Mouse (Mus musculus) testis, adult 2 months (tissue): ENCODE results near the gene Banp. TPM values are rescaled to one million over a fixed set of nuclear protein-coding genes. Genes with fewer than 3 reads are reported as not detected.
A peak's percentile ranks its signal among the peaks of the same experiment; 100 is the strongest.

ENCODE experiments used
- H3K27ac ChIP-seq: fragments of 200-500 bp; 2 replicates; pipeline ENCODE4 v1.5.1; 2012; ENCODE audit warnings: low read depth, low read length; ENCODE audit not compliant: control insufficient read depth, insufficient read depth
- H3K27me3 ChIP-seq: fragments of 200-500 bp; 2 replicates; pipeline ENCODE4 v1.6.1; 2012; ENCODE audit warnings: mild to moderate bottlenecking, low read length, moderate library complexity; ENCODE audit not compliant: control insufficient read depth, insufficient read depth
- H3K36me3 ChIP-seq: fragments of 200-500 bp; 2 replicates; pipeline ENCODE4 v1.6.1; 2012; ENCODE audit warnings: mild to moderate bottlenecking, low read length; ENCODE audit not compliant: control insufficient read depth, insufficient read depth
- H3K4me1 ChIP-seq: fragments of 200-500 bp; 2 replicates; pipeline ENCODE4 v1.6.1; 2012; ENCODE audit warnings: low read length; ENCODE audit not compliant: control insufficient read depth, insufficient read depth
- H3K4me3 ChIP-seq: fragments of 200-500 bp; 2 replicates; pipeline ENCODE4 v1.5.1; 2012; ENCODE audit warnings: low read depth, mild to moderate bottlenecking, low read length, moderate library complexity, mixed read lengths; ENCODE audit not compliant: control insufficient read depth
- CTCF ChIP-seq: fragments of 200-500 bp; IDR thresholded peaks from 2 replicates; pipeline ENCODE4 v1.5.1; 2012; ENCODE audit warnings: low read depth, mild to moderate bottlenecking, inconsistent platforms, low read length, moderate library complexity; ENCODE audit not compliant: control insufficient read depth, insufficient read depth, insufficient replicate concordance
- POLR2A ChIP-seq: fragments of 200-500 bp; IDR thresholded peaks from 2 replicates; pipeline ENCODE4 v1.6.1; 2012; ENCODE audit warnings: low read depth, mild to moderate bottlenecking, inconsistent platforms, low read length, moderate library complexity; ENCODE audit not compliant: control insufficient read depth
- polyA plus RNA-seq: library from polyadenylated mRNA; depleted of rRNA; stranded (reverse); fragments of >200 nt; gene quantifications from 2 replicates; pipeline ENCODE4 v1.2.3, GENCODE M21; 2012; rRNA removed

The Banp gene
- 15.6 and 18.6 TPM in 2 replicates for polyA plus RNA-seq

DNA sequence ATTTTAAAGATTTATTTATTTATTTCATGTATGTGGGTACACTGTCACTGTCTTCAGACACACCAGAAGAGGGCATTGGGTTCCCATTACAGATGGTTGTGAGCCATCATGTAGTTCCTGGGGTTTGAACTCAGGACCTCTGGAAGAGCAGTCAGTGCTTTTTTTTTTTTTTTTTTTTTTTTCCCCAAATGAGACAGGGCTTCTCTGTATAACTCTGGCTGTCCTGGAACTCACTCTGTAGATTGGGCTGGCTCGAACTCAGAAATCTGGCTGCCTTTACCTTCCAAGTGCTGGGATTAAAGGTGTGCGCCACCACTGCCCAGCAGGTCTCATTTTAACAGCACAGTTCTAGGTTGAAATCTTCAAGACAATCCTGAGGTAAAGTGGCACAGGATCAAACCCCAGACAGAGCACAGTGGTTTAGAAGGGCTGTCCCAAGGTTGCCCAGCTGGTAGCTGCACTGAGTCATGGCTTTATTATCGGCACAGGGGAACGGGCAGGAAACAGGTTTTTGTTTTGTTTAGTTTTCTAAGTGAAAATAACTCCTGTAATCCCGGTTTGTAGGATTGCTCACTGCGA, at the start of gene Banp:
Banp (plus strand) TSS at position 529 of the 579 bp plus-strand sequence.
- Histone ChIP-seq H3K27ac (peak within 1 kb of the TSS; percentile 100), H3K4me3 (peak within 1 kb of the TSS; percentile 96), H3K4me1 (peaks cover 27% of the 10 kb centered on the region), H3K27me3 (no peaks in the 10 kb centered on the region), H3K36me3 (no peaks in the 10 kb centered on the region)
- TF ChIP-seq CTCF (no peak), POLR2A (no peak)

DNA sequence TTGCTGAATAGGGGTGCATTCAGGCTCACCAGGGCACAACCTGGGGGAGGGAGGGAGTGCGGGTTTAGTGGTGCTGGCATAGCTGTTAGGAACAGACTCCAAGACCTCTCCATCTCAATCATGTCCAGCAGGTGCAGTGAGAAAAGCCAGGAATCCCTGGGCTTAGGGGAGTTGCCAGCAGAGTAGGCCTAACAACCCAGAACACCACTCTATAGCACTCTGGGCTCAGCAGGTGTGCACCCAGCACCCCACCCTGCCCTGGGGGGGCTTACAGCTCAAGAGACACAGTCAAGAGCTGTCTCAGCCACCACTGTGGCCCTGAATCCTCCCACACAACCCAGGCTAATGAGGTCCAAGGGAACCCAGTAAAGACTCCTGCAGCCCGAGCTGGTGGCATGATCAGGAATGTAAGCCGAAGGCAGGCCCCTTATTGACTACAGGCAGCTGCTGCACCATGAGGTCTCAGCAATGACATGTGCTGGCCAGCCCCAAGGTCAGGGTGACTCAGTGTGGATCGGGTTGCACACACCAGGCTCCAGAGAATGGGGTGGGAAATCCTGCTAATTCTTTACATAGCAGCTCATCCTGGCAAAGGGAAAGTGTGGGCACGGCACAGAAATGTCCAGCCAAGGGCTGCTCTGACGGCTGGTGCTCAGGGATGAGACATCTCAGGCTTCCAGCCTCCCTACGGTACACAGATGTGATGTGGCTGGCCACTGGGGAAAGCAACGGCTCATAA, 47.9 kb upstream of the Banp start:
- Histone ChIP-seq H3K27me3 (no peaks in the 10 kb centered on the region), H3K27ac (no peak overlapping the region), H3K36me3 (peaks cover 1% of the 10 kb centered on the region; the same call in 1 of the 2 replicates), H3K4me3 (no peak overlapping the region), H3K4me1 (peaks cover 24% of the 10 kb centered on the region)
- no peak for TF ChIP-seq CTCF
- no peak for TF ChIP-seq POLR2A

DNA sequence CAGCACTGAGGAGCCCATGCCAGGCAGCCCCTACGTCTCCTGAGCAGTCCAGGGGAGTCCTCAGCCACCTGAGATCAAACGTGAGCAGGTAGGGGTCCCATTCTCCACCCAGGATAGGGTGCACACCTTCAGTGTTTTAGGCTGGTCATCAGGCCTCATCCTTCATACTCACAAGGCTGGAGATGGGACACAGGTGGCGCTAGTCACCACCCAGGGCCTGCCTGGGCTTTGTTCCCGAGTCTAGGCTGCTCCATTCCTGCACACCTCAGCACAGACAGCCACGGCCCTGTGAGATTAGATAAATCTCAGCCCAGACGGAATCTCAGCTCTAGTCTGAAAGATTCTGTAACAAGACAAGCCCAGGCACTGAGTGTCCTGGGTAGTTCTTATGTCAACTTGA, 45.6 kb upstream of the Banp start:
- TF ChIP-seq CTCF (no peak), POLR2A (no peak)
- Histone ChIP-seq H3K4me3 (peak overlapping the region; percentile 35), H3K4me1 (peaks cover 19% of the 10 kb centered on the region), H3K27ac (peak overlapping the region; percentile 45), H3K27me3 (no peaks in the 10 kb centered on the region), H3K36me3 (peaks cover 1% of the 10 kb centered on the region; the same call in 1 of the 2 replicates)

GRCm38 (mm10) chr8:121904999-121905398, 44.6 kb upstream of the Banp start:
- Histone ChIP-seq H3K36me3 (peaks cover 1% of the 10 kb centered on the region; the same call in 1 of the 2 replicates), H3K27ac (peak overlapping the region; percentile 45), H3K4me1 (peaks cover 19% of the 10 kb centered on the region), H3K4me3 (peak overlapping the region; percentile 35), H3K27me3 (no peaks in the 10 kb centered on the region)
- no peak for TF ChIP-seq POLR2A
- TF ChIP-seq CTCF: no peak

GRCm38 (mm10) chr8:121905420-121905819, 44.1 kb upstream of the Banp start:
- peak overlapping the region; percentile 96 for H3K4me3 ChIP-seq
- TF ChIP-seq POLR2A: no peak
- TF ChIP-seq CTCF: no peak
- peaks cover 1% of the 10 kb centered on the region; the same call in 1 of the 2 replicates for H3K36me3 ChIP-seq
- H3K27ac ChIP-seq: peak overlapping the region; percentile 40; the same call in 1 of the 2 replicates
- no peaks in the 10 kb centered on the region for H3K27me3 ChIP-seq
- peaks cover 19% of the 10 kb centered on the region for H3K4me1 ChIP-seq

- H3K4me1 ChIP-seq: peaks cover 19% of the 10 kb centered on the region
- peaks cover 1% of the 10 kb centered on the region; the same call in 1 of the 2 replicates for H3K36me3 ChIP-seq
- H3K27ac ChIP-seq: peak overlapping the region; percentile 40
- H3K27me3 ChIP-seq: no peaks in the 10 kb centered on the region
- TF ChIP-seq POLR2A: no peak
- TF ChIP-seq CTCF: no peak
- H3K4me3 ChIP-seq: peak overlapping the region; percentile 96
Measured at GRCm38 (mm10) chr8:121905864-121906263, 43.7 kb upstream of the Banp start.

- H3K4me3 ChIP-seq: peak overlapping the region; percentile 96
- peak overlapping the region; percentile 94 for H3K27ac ChIP-seq
- H3K4me1 ChIP-seq: peaks cover 22% of the 10 kb centered on the region
- H3K27me3 ChIP-seq: no peaks in the 10 kb centered on the region
- no peaks in the 10 kb centered on the region; the same call in 1 of the 2 replicates for H3K36me3 ChIP-seq
- TF ChIP-seq POLR2A: no peak; the same call in 1 of the 2 replicates
- no peak for TF ChIP-seq CTCF
Measured at GRCm38 (mm10) chr8:121906542-121907512, 42.7 kb upstream of the Banp start.
